9 mouse cellular contexts compared by ENCODE assay signal in genomic region chr11:98939953-98940641, GRCm38 (mm10). TPM values are rescaled to one million over a fixed set of nuclear protein-coding genes. Genes with fewer than 3 reads are reported as not detected.
DNase-seq lines count a peak whose midpoint lies in the region; ATAC-seq and TF ChIP-seq lines count a peak whose summit lies in the region.
"Had no signal": no experiment of that assay in that cellular context is flagged by ENCODE, and none has a peak within 500 bp of the region (broad histone marks: within the 10 kb centered on the region; RNA-seq: fewer than 3 reads in every experiment).

No protein-coding gene starts in this region.

- DNase-seq in heart, adult 18-20 months = peak; percentile 35 to 47
- DNase-seq in heart, postnatal 14 days = no peak
- peak; percentile 14 for DNase-seq in urinary bladder, postnatal 14 days (ENCODE audit: low spot score)
- DNase-seq in urinary bladder, adult 18-20 months (ENCODE audit: low spot score in 2 of 2) = no peak
- DNase-seq in liver, postnatal 0 days = no peak
- DNase-seq in thymus, postnatal 4 days = peak; percentile 54
- DNase-seq in spleen, postnatal 36 days (ENCODE audit: low spot score in 2 of 2) = no peak

- H3K4me2 ChIP-seq in heart, embryonic 16.5 days (ENCODE audit: low read depth, low read length) = peak overlapping the region; percentile 96
- peak overlapping the region; percentile 83 for H3K4me2 ChIP-seq in liver, postnatal 0 days (ENCODE audit: low read depth, low read length)

- peaks cover 86% of the 10 kb centered on the region for H3K4me1 ChIP-seq in heart, embryonic 16.5 days (ENCODE audit: control insufficient read depth, insufficient read depth, low read length)
- H3K4me1 ChIP-seq in liver, postnatal 0 days (ENCODE audit: insufficient read depth) = peaks cover 81% of the 10 kb centered on the region

- intact Hi-C loops in heart, postnatal 14 days (cut with DNase I) = no loop called here

- H3K27ac ChIP-seq in heart, embryonic 16.5 days (ENCODE audit: low read length) = peak overlapping the region; percentile 100
- H3K27ac ChIP-seq in liver, postnatal 0 days (ENCODE audit: low read depth) = peak overlapping the region; percentile 77; the same call in 1 of the 2 replicates

- TF ChIP-seq EP300 in liver, postnatal 0 days (IDR thresholded peaks at IDR 0.05; ENCODE audit: low read depth) = no peak

- H3K36me3 ChIP-seq in heart, embryonic 16.5 days (ENCODE audit: control insufficient read depth, insufficient read depth) = 0 out of 2 replicates have a peak, but pooled peaks cover 4% of the 10 kb centered on the region
- H3K36me3 ChIP-seq in liver, postnatal 0 days (replicated peaks; ENCODE audit: insufficient read depth, low read length) = no peaks in the 10 kb centered on the region

- no peak for TF ChIP-seq CTCF in liver, postnatal 0 days (IDR thresholded peaks at IDR 0.05; ENCODE audit: low read depth)

- peak overlapping the region; percentile 93 for H3K9ac ChIP-seq in heart, embryonic 16.5 days (ENCODE audit: low read length)
- H3K9ac ChIP-seq in liver, postnatal 0 days (replicated peaks) = peak overlapping the region; percentile 57; the same call in 1 of the 2 replicates

- H3K9me3 ChIP-seq in heart, embryonic 16.5 days (replicated peaks; ENCODE audit: control insufficient read depth, low read length) = no peaks in the 10 kb centered on the region
- no peaks in the 10 kb centered on the region for H3K9me3 ChIP-seq in liver, postnatal 0 days (ENCODE audit: low read length)

- H3K27me3 ChIP-seq in heart, embryonic 16.5 days (ENCODE audit: control insufficient read depth, insufficient read depth, low read length) = no peaks in the 10 kb centered on the region
- H3K27me3 ChIP-seq in liver, postnatal 0 days (ENCODE audit: insufficient read depth, low read length) = peaks cover 16% of the 10 kb centered on the region

- ATAC-seq in heart, embryonic 16.5 days (replicated peaks; ENCODE audit: extremely low read depth, insufficient read depth, low FRiP score) = no peak
- no peak for ATAC-seq in liver, postnatal 0 days

- peak overlapping the region; percentile 92 for H3K4me3 ChIP-seq in heart, embryonic 16.5 days (ENCODE audit: low read length)
- H3K4me3 ChIP-seq in liver, postnatal 0 days (ENCODE audit: low read depth, low read length) = no peak overlapping the region

- 39% methylated on average over 11 of the region's 11 CpGs for WGBS in heart, embryonic 16.5 days
- 60% methylated on average over 11 of the region's 11 CpGs for WGBS in liver, postnatal 0 days (ENCODE audit: insufficient replicate concordance)

RNA-seq across cellular contexts. Expression of gene Rara, which starts 12.5 kb away (rescaled TPM):
- 10 to 100 TPM in 1 of 2 experiments, 1 to 10 TPM in 1; 8.7 to 10.1 TPM for total RNA-seq in heart, adult 18-20 months (2021)
- total RNA-seq in heart, postnatal 14 days (2021) = 10 to 100 TPM; 17.9 to 21.6 TPM
- polyA plus RNA-seq in heart, embryonic 16.5 days (2015; fragmentation: Nextera tagmentation; extraction: Ambion mirVana) = 28.2 and 28.6 TPM in 2 replicates
- polyA plus RNA-seq in liver, postnatal 0 days (2015; fragmentation: Nextera tagmentation; extraction: Ambion mirVana) = 5.4 and 5.6 TPM in 2 replicates

RNA-seq across cellular contexts. Expression of gene Cdc6, which starts 32.5 kb away (rescaled TPM):
- under 1 TPM; 0.40 to 0.41 TPM for total RNA-seq in heart, adult 18-20 months (2021)
- total RNA-seq in heart, postnatal 14 days (2021) = 1 to 10 TPM in 1 of 2 experiments, under 1 TPM in 1; 0.72 to 2.2 TPM
- polyA plus RNA-seq in heart, embryonic 16.5 days (2015; fragmentation: Nextera tagmentation; extraction: Ambion mirVana) = 18.6 and 23.0 TPM in 2 replicates
- 19.1 and 22.3 TPM in 2 replicates for polyA plus RNA-seq in liver, postnatal 0 days (2015; fragmentation: Nextera tagmentation; extraction: Ambion mirVana)

RNA-seq across cellular contexts. Expression of gene Gjd3, which starts 42.7 kb away (rescaled TPM):
- under 1 TPM; 0.36 to 0.45 TPM for total RNA-seq in heart, adult 18-20 months (2021)
- total RNA-seq in heart, postnatal 14 days (2021) = 1 to 10 TPM; 1.5 to 2.0 TPM
- 4.1 and 4.5 TPM in 2 replicates for polyA plus RNA-seq in heart, embryonic 16.5 days (2015; fragmentation: Nextera tagmentation; extraction: Ambion mirVana)
- not detected in 2 replicates for polyA plus RNA-seq in liver, postnatal 0 days (2015; fragmentation: Nextera tagmentation; extraction: Ambion mirVana)
- total RNA-seq: adrenal gland, adult 18-20 months had no signal

Comparison
In these comparisons a context has a peak if more than half of its experiments do, and no peak if none do; other contexts are left out.
1. DNase-seq: peak in heart, adult 18-20 months (2 of 2), urinary bladder, postnatal 14 days (single experiment) and thymus, postnatal 4 days (single experiment); none in heart, postnatal 14 days (0 of 2), urinary bladder, adult 18-20 months (0 of 2), liver, postnatal 0 days (single experiment) and spleen, postnatal 36 days (0 of 2).